Mouse (Mus musculus) layer of hippocampus, adult 6 months (tissue): ENCODE results near the gene Gabrb1. TPM values are rescaled to one million over a fixed set of nuclear protein-coding genes. Genes with fewer than 3 reads are reported as not detected.

Source experiments
- long read RNA-seq, 2 experiments: library from polyadenylated mRNA; unstranded; transcript quantifications; one replicate each; pipeline ENCODE4 v2.0.0; 2019 to 2020
- polyA plus RNA-seq: library from polyadenylated mRNA; unstranded; fragments of <200 nt; fragmentation: Nextera tagmentation; gene quantifications from 2 replicates; pipeline ENCODE4 v1.2.3, GENCODE M21; 2021

Gene Gabrb1
- polyA plus RNA-seq, result 94.2 and 95.3 TPM in 2 replicates
- long read RNA-seq, experiment 1, full-length matches to known transcripts, result 199 of 313 reads
- long read RNA-seq, experiment 1, partial matches to known transcripts, result 41 of 313 reads
- long read RNA-seq, experiment 1, other reads (novel, unspliced or antisense), result 73 of 313 reads
- long read RNA-seq, experiment 2, full-length matches to known transcripts, result 526 of 702 reads
- long read RNA-seq, experiment 2, partial matches to known transcripts, result 60 of 702 reads
- long read RNA-seq, experiment 2, other reads (novel, unspliced or antisense), result 116 of 702 reads

DNA sequence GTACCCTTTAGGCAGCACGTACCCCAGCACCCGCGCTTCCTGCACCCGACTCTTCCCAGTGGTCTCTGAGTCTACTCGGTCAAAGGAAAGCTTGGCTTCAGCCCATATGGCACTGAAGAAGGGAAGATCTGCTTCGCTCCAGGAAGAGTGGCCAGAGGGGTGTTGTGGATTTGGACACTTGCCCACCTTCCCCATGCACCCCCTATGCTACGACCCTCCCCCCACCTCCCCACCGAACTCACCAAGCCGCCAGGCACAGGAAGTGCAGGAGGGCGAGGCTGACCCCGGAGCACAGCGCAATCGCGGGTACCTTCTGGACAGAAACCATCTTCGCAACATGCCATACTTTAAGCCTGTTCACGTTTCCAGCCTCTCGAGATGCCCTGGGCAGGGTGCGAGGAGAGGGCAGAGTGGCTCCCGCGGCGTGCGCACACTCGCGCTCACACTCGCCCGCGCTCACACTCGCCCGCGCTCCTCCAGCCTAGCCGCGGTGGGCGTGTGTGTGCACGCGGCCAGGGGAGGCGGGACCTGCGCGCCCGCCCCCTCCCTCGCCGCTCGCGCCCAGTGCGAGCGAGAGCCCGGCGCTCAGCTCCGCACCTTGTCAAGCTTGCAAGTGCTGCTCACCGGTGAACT is at the start of gene Gabrb1:
TSS of gene Gabrb1 (plus strand) at position 632 of the 633 bp plus-strand sequence.

DNA sequence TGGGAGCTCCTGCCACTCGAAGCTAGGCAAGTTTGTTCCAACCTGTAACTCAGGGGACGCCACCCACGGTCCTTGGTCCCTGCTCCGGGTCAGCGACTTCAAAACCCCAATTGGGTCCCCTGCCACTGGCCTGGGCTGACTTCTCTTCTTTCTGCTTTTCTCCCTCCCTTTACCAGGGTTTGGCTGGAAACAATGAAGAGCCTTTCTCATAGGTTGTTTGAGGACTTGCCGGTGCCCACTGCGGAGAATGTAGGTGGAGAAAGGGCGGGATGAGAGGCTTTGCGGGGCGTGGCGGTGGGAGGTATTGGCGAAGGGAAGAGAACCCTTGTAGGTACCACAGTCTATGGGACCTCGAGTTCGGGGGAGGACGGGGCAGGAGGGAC is 193 bp downstream of the Gabrb1 start, which contains the start of gene Gabra4:
TSS of gene Gabra4 (minus strand) at position 194 of the 383 bp plus-strand sequence.

DNA sequence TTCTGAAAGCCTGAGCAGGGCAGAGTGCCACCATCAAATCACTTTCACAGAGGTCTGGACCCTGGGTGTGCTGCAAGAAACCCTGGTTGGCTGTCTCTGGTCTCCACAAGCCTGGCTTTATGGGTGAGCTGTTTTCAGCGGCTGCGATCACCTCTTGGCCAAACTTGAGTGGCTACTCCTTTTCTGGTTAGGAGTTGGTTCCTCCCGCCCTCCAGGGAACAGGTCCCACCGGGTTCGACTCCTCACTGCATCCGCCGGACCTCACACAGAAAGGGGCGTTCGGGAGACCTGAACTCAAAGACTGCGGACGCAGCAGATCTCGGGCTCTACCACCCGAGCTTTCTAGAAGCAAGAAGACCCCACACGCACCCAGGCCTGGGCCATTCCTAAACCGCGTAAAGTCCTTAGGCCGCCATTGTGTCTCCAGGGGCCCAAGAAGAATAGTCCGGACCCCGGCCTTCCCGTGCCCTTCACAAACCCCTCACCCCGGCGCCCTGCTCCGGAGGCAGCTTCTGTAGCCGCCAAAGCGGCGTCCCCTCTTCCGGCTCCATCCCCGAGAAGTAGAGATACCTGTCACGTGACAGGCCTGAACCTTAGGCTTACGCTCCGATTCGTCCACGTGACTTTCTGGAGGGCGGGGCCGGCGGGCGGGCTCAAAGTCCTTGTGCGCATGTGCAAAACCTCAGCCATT is 509.8 kb downstream of the Gabrb1 start, which contains the start of gene Commd8:
TSS of gene Commd8 (minus strand) at position 596 of the 691 bp plus-strand sequence.

Other genes starting within 250 kb of the Gabrb1 start
- 0.70 and 2.3 TPM in 2 replicates for gene Cox7b2, start 109.9 kb upstream of the Gabrb1 start, polyA plus RNA-seq
- 67.8 and 86.1 TPM in 2 replicates for gene Gabra4, start 195 bp downstream of the Gabrb1 start, polyA plus RNA-seq